Mouse (Mus musculus) gonadal fat pad, adult 2 months (tissue): ENCODE data around the gene E2f4. TPM values are rescaled to one million over a fixed set of nuclear protein-coding genes. Genes with fewer than 3 reads are reported as not detected.

Experiments used
- DNase-seq: peaks from one replicate; pipeline ENCODE4 v3.0.0-alpha.2; 2012; ENCODE audit warnings: low read depth
- polyA plus RNA-seq: library from polyadenylated mRNA; depleted of rRNA; stranded (reverse); fragments of >200 nt; gene quantifications from 2 replicates; pipeline ENCODE4 v1.2.3, GENCODE M21; 2012

Gene E2f4
- polyA plus RNA-seq, 1 experiment: 88.9 TPM

- DNase-seq: no peak
Observed at GRCm38 (mm10) chr8:105293405-105293804, 4.1 kb upstream of the E2f4 start.

GRCm38 (mm10) chr8:105294776-105295175 lies 2.7 kb upstream of the E2f4 start:
- no peak for DNase-seq

GRCm38 (mm10) chr8:105295256-105295655 lies 2.2 kb upstream of the E2f4 start:
- DNase-seq: no peak

GRCm38 (mm10) chr8:105295895-105296573 lies 1.4 kb upstream of the E2f4 start, which contains the start of gene Exoc3l:
Gene Exoc3l (minus strand): TSS chr8:105296101.
- DNase-seq: no peak

- DNase-seq: no peak
Observed at GRCm38 (mm10) chr8:105298351-105299252, 1.1 kb downstream of the E2f4 start.

- DNase-seq: no peak
Observed at GRCm38 (mm10) chr8:105299962-105300361, 2.5 kb downstream of the E2f4 start.

- DNase-seq: no peak
Observed at GRCm38 (mm10) chr8:105303396-105303795, 5.9 kb downstream of the E2f4 start.

- no peak for DNase-seq
Observed at GRCm38 (mm10) chr8:105303874-105304273, 6.4 kb downstream of the E2f4 start.

- no peak for DNase-seq
Observed at GRCm38 (mm10) chr8:105304325-105305210, 7.1 kb downstream of the E2f4 start.

- no peak for DNase-seq
Observed at GRCm38 (mm10) chr8:105305211-105306145, 8.0 kb downstream of the E2f4 start, which contains the start of gene Elmo3. Gene Elmo3 (plus strand): TSS chr8:105305601.

GRCm38 (mm10) chr8:105306146-105306691 lies 8.8 kb downstream of the E2f4 start:
- DNase-seq: no peak

GRCm38 (mm10) chr8:105307670-105308069 lies 10.2 kb downstream of the E2f4 start:
- DNase-seq: no peak

- DNase-seq: no peak
Observed at GRCm38 (mm10) chr8:105308428-105308827, 11.0 kb downstream of the E2f4 start.

GRCm38 (mm10) chr8:105309142-105309847 lies 11.8 kb downstream of the E2f4 start:
- no peak for DNase-seq

GRCm38 (mm10) chr8:105310118-105310517 lies 12.7 kb downstream of the E2f4 start:
- DNase-seq: no peak

GRCm38 (mm10) chr8:105311718-105312117 lies 14.3 kb downstream of the E2f4 start:
- no peak for DNase-seq

- DNase-seq: no peak
Observed at GRCm38 (mm10) chr8:105312891-105313481, 15.5 kb downstream of the E2f4 start.

- DNase-seq: no peak
Observed at GRCm38 (mm10) chr8:105313622-105314402, 16.3 kb downstream of the E2f4 start.
